In genomic region chr1:105993601-105994209, GRCm38 (mm10) we compare ENCODE assay signal across 8 mouse cellular contexts. TPM values are rescaled to one million over a fixed set of nuclear protein-coding genes. Genes with fewer than 3 reads are reported as not detected.
DNase-seq lines count a peak whose midpoint lies in the region; ATAC-seq and TF ChIP-seq lines count a peak whose summit lies in the region.

No protein-coding gene starts in this region.

- no peaks in the 10 kb centered on the region for H3K36me3 ChIP-seq in heart, embryonic 11.5 days (ENCODE audit: control insufficient read depth, insufficient read depth, low read length)
- H3K36me3 ChIP-seq in kidney, embryonic 16.5 days (ENCODE audit: insufficient read depth, low read length), result no peaks in the 10 kb centered on the region
- H3K36me3 ChIP-seq in liver, adult 2 months (ENCODE audit: control insufficient read depth, insufficient read depth, low read length), result no peaks in the 10 kb centered on the region

- DNase-seq in B cell, adult 2 months, result peak; percentile 90
- DNase-seq in liver, adult 2 months (ENCODE audit: extremely low read depth, low read depth, low spot score), result peak; percentile 71
- peak; percentile 87 to 88 for DNase-seq in spleen, postnatal 36 days (ENCODE audit: low spot score in 2 of 2)

- peak; percentile 76 for ATAC-seq in heart, embryonic 11.5 days (replicated peaks; ENCODE audit: insufficient number of reproducible peaks, low FRiP score, low TSS enrichment)
- peak; percentile 50; the same call in 1 of the 2 replicates for ATAC-seq in kidney, embryonic 16.5 days (ENCODE audit: low FRiP score, low TSS enrichment)
- ATAC-seq in monocyte, adult 5-6 weeks (replicated peaks; ENCODE audit: insufficient number of reproducible peaks, low FRiP score, low TSS enrichment, poor library complexity, severe bottlenecking), result peak; percentile 47

- H3K27me3 ChIP-seq in heart, embryonic 11.5 days (ENCODE audit: control insufficient read depth, insufficient read depth, low read length), result no peaks in the 10 kb centered on the region
- H3K27me3 ChIP-seq in kidney, embryonic 16.5 days (ENCODE audit: insufficient read depth, low read length), result no peaks in the 10 kb centered on the region
- H3K27me3 ChIP-seq in liver, adult 2 months (ENCODE audit: control insufficient read depth, insufficient read depth, low read length), result no peaks in the 10 kb centered on the region

- no peak for TF ChIP-seq CTCF in bone marrow macrophage, adult 2 months (IDR thresholded peaks at IDR 0.05; ENCODE audit: low read depth, low read length)
- no peak for TF ChIP-seq CTCF in embryonic fibroblast, embryonic 13.5 days (IDR thresholded peaks at IDR 0.05; ENCODE audit: borderline replicate concordance, insufficient read depth, low read length)
- no peak for TF ChIP-seq CTCF in liver, adult 2 months (IDR thresholded peaks at IDR 0.05; ENCODE audit: low read depth, low read length)

- H3K4me1 ChIP-seq in bone marrow macrophage, adult 2 months (ENCODE audit: control insufficient read depth, insufficient read depth, low read length), result peaks cover 26% of the 10 kb centered on the region
- H3K4me1 ChIP-seq in embryonic fibroblast, embryonic 13.5 days (ENCODE audit: control insufficient read depth, insufficient read depth, low read length), result peaks cover 6% of the 10 kb centered on the region
- H3K4me1 ChIP-seq in heart, embryonic 11.5 days (ENCODE audit: control insufficient read depth, insufficient read depth, low read length), result peaks cover 17% of the 10 kb centered on the region; the same call in 1 of the 2 replicates
- H3K4me1 ChIP-seq in kidney, embryonic 16.5 days (ENCODE audit: insufficient read depth, low read length), result peaks cover 43% of the 10 kb centered on the region
- H3K4me1 ChIP-seq in liver, adult 2 months (ENCODE audit: control insufficient read depth, insufficient read depth, low read length), result peaks cover 17% of the 10 kb centered on the region; the same call in 1 of the 2 replicates

- H3K79me2 ChIP-seq in liver, adult 2 months (ENCODE audit: control insufficient read depth, insufficient read depth, low read length), result peaks cover 35% of the 10 kb centered on the region

- peak overlapping the region; percentile 67 for H3K27ac ChIP-seq in bone marrow macrophage, adult 2 months (ENCODE audit: insufficient read depth, low read depth, low read length)
- peak overlapping the region; percentile 63 for H3K27ac ChIP-seq in embryonic fibroblast, embryonic 13.5 days (ENCODE audit: insufficient read depth, low read length)
- H3K27ac ChIP-seq in heart, embryonic 11.5 days (ENCODE audit: low read depth, low read length), result peak overlapping the region; percentile 71
- H3K27ac ChIP-seq in kidney, embryonic 16.5 days (ENCODE audit: low read length), result peak overlapping the region; percentile 86
- H3K27ac ChIP-seq in liver, adult 2 months (replicated peaks; ENCODE audit: insufficient read depth, low read depth, low read length), result peak overlapping the region; percentile 90

- TF ChIP-seq POLR2A in bone marrow macrophage, adult 2 months (IDR thresholded peaks at IDR 0.05; ENCODE audit: borderline replicate concordance, low read depth, low read length), result no peak
- TF ChIP-seq POLR2A in embryonic fibroblast, embryonic 13.5 days (IDR thresholded peaks at IDR 0.05; ENCODE audit: low read depth, low read length), result peak; percentile 50
- peak; percentile 45; the same call in 1 of the 2 replicates for TF ChIP-seq POLR2A in liver, adult 2 months (IDR thresholded peaks at IDR 0.05; ENCODE audit: extremely low read depth, insufficient read depth, low read length)

- peak overlapping the region; percentile 85 for H3K9ac ChIP-seq in heart, embryonic 11.5 days (ENCODE audit: low read depth, low read length)
- H3K9ac ChIP-seq in kidney, embryonic 16.5 days (replicated peaks; ENCODE audit: low read length), result peak overlapping the region; percentile 84
- peak overlapping the region; percentile 99 for H3K9ac ChIP-seq in liver, adult 2 months (ENCODE audit: low read depth, low read length)

- H3K4me2 ChIP-seq in heart, embryonic 11.5 days, result peak overlapping the region; percentile 95
- H3K4me2 ChIP-seq in kidney, embryonic 16.5 days (replicated peaks; ENCODE audit: low read depth, low read length), result peak overlapping the region; percentile 84

- under 1% methylated on average over 37 of the region's 37 CpGs for WGBS in heart, embryonic 11.5 days (ENCODE audit: insufficient replicate concordance)
- under 1% methylated on average over 35 of the region's 37 CpGs for WGBS in kidney, embryonic 16.5 days
- WGBS in liver, adult 2 months, result under 1% methylated on average over 37 of the region's 37 CpGs

- H3K4me3 ChIP-seq in bone marrow macrophage, adult 2 months (ENCODE audit: insufficient read depth, low read length), result peak overlapping the region; percentile 75
- peak overlapping the region; percentile 91 for H3K4me3 ChIP-seq in embryonic fibroblast, embryonic 13.5 days (ENCODE audit: insufficient read depth, low read length)
- H3K4me3 ChIP-seq in heart, embryonic 11.5 days (ENCODE audit: low read depth, low read length), result peak overlapping the region; percentile 71
- peak overlapping the region; percentile 65 for H3K4me3 ChIP-seq in kidney, embryonic 16.5 days (ENCODE audit: low read length)
- H3K4me3 ChIP-seq in liver, adult 2 months (ENCODE audit: insufficient read depth, low read depth, low read length), result peak overlapping the region; percentile 99

- no peaks in the 10 kb centered on the region for H3K9me3 ChIP-seq in heart, embryonic 11.5 days (replicated peaks; ENCODE audit: control insufficient read depth, low read length)
- no peaks in the 10 kb centered on the region for H3K9me3 ChIP-seq in kidney, embryonic 16.5 days (ENCODE audit: low read length)

RNA-seq across cellular contexts. Expression of gene Zcchc2, which starts 3.5 kb away (rescaled TPM):
- polyA plus RNA-seq in bone marrow macrophage, adult 2 months (2012; ENCODE audit: insufficient read depth, insufficient read length, missing spikeins), result 15.9 and 18.0 TPM in 2 replicates
- 16.3 and 18.3 TPM in 2 replicates for polyA plus RNA-seq in embryonic fibroblast, embryonic 13.5 days (2011; ENCODE audit: insufficient read length, low read depth, missing spikeins)
- 2.4 and 2.7 TPM in 2 replicates for polyA plus RNA-seq in heart, embryonic 11.5 days (2014; fragmentation: Nextera tagmentation; extraction: Ambion mirVana)
- 3.0 and 3.8 TPM in 2 replicates for polyA plus RNA-seq in kidney, embryonic 16.5 days (2015; fragmentation: Nextera tagmentation; extraction: Ambion mirVana)
- total RNA-seq in liver, adult 2 months (2014; rRNA removed), result 12.2 and 16.2 TPM in 2 replicates
- 12.6 and 15.3 TPM in 2 replicates for polyA plus RNA-seq in liver, adult 2 months (2012; rRNA removed)
- 40.5 to 52.4 TPM (median 42.4 TPM) in 3 replicates for total RNA-seq in monocyte, adult 5-6 weeks (2017)

Comparison
In these comparisons a context has a peak if more than half of its experiments do, and no peak if none do; other contexts are left out.
1. Peak in every context shown above with its lines: DNase-seq, ATAC-seq, H3K4me3 ChIP-seq and H3K27ac ChIP-seq.